Mouse (Mus musculus) ovary, postnatal 36 days (tissue): ENCODE measurements at regions not wholly inside any gene's neighbourhood (a gene's known extent, or its start where the extent isn't known, plus 50 kb on each side); places are given as distances from the start of the nearest gene placed in this dataset.

Experiments used
- DNase-seq: peaks from one replicate; pipeline ENCODE4 v3.0.0; 2022; ENCODE audit warnings: low spot score, mixed read lengths

DNA sequence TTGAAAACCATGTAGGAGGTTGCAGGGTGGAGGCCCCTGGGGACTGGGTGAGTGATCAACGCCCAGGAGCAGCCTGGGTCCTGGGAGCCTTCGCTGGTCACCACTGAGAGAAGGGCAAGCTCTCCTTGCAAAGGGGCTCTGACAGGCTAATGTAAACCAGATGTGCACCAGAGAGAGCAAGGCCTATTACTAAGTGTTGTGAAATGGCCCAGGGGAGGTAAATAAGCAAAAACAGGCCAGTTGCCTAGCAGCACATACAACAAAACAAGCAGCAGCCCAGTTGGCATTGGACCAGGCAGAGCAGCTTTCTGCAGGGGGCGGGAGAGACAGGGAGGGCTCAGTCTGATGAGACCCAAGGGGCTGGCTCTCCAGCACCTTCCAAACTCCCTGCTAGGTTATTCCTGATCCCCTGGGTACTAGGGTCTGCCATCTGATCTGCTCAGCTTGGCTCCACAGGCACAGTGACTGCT, 239.5 kb upstream of the Fggy start:
- DNase-seq: peak; percentile 51

DNA sequence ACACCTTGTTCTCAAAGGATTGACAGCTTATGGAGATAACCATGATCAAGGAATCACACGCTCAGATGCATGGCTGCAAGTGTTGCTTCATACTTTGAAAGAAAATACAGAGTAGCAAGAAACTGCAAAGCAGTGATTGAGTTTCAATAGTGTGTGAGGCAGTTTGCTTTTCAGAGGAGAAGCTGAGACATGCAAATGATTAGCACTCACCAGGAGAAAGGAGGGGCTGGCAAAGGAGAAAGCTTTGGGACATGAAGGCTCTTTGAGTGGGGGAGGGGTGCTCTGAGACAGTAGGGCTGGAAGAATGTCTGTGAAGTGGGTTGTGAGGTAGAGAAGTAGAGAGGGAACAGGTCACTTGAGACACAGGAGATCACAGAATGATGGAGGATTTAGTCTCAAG, 238.7 kb upstream of the Fggy start:
- DNase-seq: no peak

DNA sequence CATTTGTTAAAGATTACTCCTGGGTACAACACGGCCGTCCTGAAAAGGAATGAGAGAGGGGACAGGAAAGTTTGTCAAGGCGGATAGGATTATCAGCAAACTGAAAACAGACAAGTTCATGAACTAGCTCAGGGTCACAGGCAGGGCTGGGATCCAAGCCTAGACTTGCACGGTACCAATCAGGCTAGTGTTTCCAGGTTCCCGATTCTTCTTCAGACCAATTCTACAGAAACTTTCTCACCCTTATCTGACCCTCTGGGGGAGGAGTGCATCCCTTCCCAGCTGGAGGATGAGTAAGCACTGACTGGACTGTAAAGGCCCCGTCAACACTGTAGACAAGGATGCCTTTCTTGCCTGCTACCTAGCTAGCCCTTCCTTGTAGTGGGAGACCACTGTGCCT, 238.3 kb upstream of the Fggy start:
- DNase-seq: peak; percentile 44

GRCm38 (mm10) chr4:95325861-95326260, 231.4 kb upstream of the Fggy start:
- DNase-seq: no peak

DNA sequence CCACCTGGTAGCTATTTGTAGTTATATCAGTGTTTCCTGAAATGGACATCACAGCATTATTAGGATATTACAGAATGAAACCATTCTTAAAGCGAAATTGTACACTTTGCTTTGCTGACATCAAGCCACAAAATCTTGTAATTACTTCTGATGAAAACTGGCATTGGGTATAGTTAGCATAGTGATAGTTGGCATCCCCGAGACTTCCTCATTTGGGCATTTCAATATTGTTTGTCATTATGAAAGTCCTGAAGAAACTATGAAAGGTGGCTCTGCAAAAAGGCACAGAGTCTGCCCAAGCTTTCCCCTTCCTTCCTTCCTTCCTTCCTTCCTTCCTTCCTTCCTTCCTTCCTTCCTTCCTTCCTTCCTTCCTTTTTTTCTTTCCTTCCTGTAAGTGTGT, 217.5 kb upstream of the Fggy start:
- no peak for DNase-seq

- no peak for DNase-seq
Observed at GRCm38 (mm10) chr4:95340926-95341325, 216.4 kb upstream of the Fggy start.

DNA sequence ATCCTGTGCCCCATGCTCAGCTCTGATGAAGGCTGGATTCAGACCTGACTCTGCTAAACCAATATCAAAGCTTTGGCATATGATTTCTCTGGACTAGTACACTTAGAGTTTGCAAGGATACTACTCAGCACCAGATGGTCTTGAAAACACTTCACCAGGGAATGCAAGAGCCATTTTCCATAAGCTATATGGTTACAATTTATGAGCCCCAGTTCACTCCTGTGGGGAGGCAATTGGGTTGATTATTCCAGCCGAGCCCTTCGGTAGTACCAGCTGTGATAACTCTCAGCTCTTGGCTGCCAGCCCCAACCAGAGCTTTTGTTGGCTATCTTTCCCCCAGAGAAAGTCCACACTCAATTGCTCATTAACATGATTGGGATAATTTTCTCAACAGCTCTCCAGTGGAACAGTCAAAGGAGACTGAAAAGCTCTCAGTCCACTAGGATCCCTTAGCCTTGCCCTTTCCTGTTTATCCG, 210.5 kb upstream of the Fggy start:
- DNase-seq: no peak

- DNase-seq: no peak
Observed at GRCm38 (mm10) chr4:95347436-95347835, 209.9 kb upstream of the Fggy start.

DNA sequence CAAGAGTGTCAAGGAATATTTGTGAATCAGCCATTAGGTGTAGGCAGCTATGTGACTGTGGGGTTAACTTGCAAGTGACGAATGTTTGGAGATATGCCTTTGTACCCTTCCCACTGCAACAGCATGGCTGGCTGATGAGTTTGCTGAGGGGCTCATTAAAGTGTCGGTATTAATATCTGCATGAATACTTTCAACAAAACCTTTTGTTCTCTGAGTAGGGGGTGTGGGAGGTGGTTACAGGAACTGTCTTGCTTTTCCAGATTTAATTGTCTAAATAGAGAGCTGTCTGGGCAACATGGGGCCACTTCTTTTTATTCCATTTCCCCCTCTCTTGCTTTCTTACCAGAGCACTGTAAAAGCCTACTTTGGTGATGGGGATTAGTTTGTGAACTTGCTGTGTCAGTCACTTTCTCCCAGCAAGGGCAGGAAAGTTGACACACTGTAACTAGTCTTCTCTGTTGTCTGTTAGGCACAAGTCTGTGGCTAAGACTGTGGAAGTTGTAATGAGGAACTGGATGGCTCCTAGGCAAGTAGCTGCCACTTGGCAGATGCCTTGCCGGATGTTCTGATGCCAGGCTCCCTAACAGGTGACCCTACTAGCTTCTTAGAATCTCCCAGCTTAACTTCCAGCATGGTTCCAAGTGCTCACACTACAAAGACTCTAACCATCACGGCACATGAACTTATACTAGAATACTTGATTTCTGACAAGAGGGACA, 208.7 kb upstream of the Fggy start:
- DNase-seq: no peak

DNA sequence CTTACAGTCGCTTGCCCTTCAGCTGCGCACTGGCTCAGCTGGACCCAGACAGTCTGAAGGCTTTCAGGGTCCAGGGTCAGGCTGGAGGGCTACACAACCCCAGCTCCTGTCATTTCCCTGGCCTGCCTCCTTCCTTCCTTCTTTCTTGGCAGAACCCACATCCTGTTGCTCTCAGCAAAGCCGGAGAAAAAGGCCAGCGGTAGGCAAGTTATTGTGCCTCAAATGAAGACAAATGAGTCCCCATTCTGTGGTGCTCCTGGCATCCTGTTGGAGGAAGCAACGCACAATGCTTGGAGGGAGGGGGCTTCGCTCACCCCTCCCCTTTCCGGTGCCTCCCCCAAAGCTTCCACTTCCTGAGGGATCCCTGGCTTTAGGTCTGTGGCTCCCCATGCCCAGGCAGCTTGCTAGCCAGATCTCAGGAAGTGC, 203.4 kb upstream of the Fggy start:
- peak; percentile 13 for DNase-seq

GRCm38 (mm10) chr4:95358674-95359073, 198.6 kb upstream of the Fggy start:
- DNase-seq: peak; percentile 12

- no peak for DNase-seq
Observed at GRCm38 (mm10) chr4:95360336-95360967, 196.9 kb upstream of the Fggy start.

DNA sequence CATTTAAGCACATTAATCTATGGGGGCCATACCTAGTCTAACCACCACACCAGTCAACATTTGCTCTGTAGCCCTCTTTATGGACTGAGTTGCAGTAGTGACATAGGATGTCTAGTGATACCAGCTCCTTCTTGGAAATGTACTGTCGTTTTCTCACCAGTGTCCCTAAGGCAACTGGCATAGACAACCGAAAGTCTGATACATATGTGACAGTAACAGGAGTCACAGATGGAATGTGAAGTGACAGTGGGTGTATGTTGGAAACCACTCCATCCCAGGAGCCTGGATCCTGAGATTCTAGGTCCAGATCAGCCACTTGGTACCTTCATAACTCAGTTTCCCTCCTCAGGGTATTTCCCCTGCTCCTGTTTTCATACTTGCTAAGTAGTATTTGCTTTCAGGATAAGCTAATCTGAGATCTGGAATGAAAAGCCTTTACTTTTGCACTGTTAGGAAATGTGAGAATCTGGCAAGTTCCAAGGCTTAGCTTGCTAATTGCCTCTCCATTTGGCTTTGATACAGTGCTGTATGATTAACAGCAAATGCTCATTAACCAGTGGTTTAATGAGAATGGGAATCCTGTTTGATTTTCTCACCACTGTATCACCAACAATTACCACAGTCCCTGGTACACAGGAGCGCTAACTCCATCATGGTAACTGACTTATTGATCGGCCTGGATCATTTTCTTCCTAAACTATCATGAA, 192.8 kb upstream of the Fggy start:
- DNase-seq: no peak

DNA sequence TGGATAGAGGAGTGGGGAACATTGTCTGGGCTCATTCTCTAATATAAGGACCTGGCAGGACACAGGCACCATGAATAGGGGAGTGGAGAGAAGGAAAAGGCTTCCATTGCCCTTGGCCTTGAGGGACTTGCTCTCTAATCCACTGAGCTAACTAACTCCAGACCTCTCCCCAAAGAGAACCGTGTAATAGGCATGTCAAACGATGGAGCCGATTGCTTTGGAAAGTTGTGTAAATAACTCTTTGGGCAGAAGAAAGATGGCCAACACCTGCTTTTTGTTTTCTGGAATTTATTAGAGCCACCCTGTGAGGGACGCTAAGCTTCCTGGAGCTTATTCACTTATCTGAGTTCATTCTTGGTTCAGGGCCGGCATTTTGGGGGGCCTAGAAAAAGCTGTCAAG, 180.9 kb upstream of the Fggy start:
- no peak for DNase-seq

DNA sequence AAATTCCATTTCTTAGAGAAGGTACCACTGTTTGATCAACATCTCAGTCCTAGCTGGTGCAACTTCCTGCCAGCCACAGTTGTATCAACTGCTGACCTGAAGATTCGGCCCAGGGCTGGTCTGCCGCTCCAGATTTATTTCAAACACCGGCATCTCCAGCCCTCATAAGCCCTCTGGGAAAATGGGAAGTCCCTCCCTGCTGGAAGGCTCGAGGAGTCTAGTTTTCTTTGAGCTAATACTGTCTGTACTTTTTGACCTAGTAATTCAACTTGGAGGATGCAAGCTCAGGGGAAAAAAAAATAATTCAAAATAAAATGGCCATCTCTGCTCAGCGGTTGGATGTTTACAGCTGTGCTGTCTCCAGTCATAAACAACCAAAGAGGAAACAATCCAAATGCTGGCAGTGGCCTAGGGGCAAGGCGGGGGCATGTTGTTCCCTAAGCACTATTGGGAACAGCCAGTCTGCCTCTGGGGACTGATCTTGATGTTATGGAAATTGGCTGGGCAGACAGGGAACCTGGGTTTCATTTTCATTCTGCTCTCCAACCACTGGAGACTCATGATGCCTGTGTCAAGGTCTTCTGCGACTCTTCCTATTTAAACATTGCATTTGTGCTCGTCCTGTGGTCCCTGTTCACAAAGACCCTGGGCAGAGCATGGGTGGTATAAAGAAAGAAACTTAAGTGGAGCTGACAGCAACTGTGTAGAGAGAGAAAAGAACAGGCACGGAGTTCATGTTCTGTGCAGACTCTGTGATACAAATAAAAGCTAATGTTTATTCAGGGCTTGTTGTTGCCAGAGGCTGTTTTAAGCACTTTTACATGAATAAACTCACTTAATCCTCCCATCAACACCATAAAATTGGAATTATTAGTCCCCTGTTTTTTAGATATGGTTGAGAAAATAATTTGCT, 179.8 kb upstream of the Fggy start:
- peak; percentile 23 for DNase-seq

DNA sequence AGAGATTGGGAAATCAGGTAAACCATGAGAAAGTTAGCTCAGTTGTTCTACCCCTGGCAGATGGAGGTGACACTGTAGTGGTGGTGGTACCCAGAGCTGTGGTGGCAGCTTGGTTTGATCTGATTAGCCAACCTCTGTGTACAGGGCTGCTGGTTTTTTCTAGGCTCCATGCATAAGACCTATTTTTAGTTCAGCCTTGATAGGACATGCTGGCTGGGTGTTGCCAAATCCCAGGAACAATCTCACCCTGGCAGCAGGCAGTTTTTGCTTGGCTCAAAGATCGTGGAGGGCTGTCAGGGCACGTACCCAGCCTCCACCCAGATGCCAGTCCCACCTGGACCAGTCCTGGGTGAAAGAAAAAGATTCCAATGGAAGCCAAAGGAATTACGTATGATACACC, 178.7 kb upstream of the Fggy start:
- DNase-seq: no peak

- DNase-seq: no peak
Observed at GRCm38 (mm10) chr4:95383216-95383892, 174.0 kb upstream of the Fggy start.

DNA sequence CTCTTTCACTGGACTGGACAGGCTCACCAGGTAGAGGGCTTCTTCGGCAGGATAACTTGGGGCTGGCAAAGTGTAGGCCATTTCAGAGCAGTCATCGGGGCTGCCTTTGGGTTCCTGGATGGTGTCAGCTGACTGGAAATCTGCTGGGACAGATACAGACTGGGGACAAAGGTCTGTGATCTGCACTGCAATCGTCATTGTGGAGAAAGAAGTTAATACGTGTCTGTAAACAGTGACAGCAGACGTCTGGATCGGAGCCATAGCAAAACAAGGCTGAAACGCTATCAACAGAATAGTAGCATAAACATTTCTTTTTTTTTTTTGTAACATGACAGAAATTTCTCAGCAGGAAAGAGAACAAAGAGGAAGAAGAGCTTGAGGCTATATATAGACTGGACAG, 171.8 kb upstream of the Fggy start:
- no peak for DNase-seq

- DNase-seq: no peak
Observed at GRCm38 (mm10) chr4:95386021-95386420, 171.3 kb upstream of the Fggy start.

DNA sequence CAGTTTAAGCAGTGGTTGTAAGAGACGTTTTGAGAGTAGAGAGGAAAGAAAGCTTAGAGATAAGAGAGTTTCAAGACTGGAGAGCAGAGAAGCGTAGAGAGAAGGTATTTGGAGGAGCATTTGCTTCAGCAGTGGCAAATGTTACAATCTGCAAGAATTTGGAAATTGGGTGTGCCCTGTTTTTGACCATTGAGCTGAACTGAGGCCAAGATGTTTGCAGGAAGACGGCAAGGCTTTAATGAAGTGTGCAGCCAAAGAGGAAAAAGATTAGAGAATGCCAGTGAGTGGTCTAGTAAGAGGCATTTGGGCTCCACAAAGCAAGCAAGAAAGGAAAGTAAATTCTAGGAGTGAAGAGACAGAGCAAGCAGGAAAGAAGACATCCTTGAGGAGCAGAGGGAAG, 168.8 kb upstream of the Fggy start:
- no peak for DNase-seq

DNA sequence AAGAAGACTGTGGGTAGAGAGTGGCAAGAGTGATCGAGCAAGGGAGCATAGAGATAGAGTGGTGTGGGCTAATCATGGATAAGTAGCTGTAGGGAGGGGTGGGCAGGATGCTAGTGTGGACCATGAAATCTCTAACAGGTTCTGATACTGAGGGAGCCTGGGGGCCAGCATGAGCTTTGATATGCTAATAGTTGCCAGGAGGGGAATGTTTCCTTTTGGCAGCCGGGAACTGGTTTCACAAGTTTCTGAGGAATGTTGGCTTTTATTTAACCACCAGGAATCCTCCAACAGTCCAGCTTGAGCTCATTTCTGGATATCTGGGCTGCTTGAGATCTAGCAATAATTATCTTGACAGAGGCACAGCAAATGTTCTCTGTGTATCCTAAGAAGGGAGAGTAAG, 167.7 kb upstream of the Fggy start:
- DNase-seq: no peak
